Mouse (Mus musculus) stomach, postnatal 0 days (tissue): ENCODE measurements around the gene Slc15a2.

ENCODE experiments used
- CTCF ChIP-seq: IDR thresholded peaks from 2 replicates; pipeline ENCODE4 v1.5.1; 2016; ENCODE audit warnings: antibody characterized with exemption, low read depth, mild to moderate bottlenecking, moderate library complexity
- EP300 ChIP-seq: optimal IDR thresholded peaks from 2 replicates; pipeline ENCODE3; 2016; ENCODE audit warnings: antibody characterized with exemption

GRCm38 (mm10) chr16:36828054-36828786 lies 43.5 kb upstream of the Slc15a2 start, which contains the start of gene Iqcb1:
- TF ChIP-seq EP300 (no peak), CTCF (no peak)
